Mouse (Mus musculus) olfactory bulb, adult 2 months (tissue): Measurements from ENCODE around the gene Cdh7.

ENCODE experiments used
- CTCF ChIP-seq: fragments of 200-500 bp; IDR thresholded peaks from 2 replicates; pipeline ENCODE4 v1.5.1; 2012; ENCODE audit warnings: low read depth, mild to moderate bottlenecking, low read length, moderate library complexity; ENCODE audit not compliant: insufficient read depth
- POLR2A ChIP-seq: fragments of 200-500 bp; IDR thresholded peaks from 2 replicates; pipeline ENCODE4 v1.6.1; 2012; ENCODE audit warnings: mild to moderate bottlenecking, low read depth, low read length, moderate library complexity; ENCODE audit not compliant: insufficient read depth

- TF ChIP-seq POLR2A (no peak), CTCF (no peak)
Observed at GRCm38 (mm10) chr1:110012153-110012552, 29.9 kb downstream of the Cdh7 start.
